Mouse (Mus musculus): ENCODE data around the gene Rps9. TPM values are rescaled to one million over a fixed set of nuclear protein-coding genes. Genes with fewer than 3 reads are reported as not detected.
A peak's percentile ranks its signal among the peaks of the same experiment; 100 is the strongest.
"Not testable (repeated sequence)": the region's sequence is repeated elsewhere in the genome, so short reads cannot be mapped to it uniquely, and the experiment has no call there.

The Rps9 gene
- polyA plus RNA-seq, 1 experiment from 2014 or later = 1,498 TPM

DNA sequence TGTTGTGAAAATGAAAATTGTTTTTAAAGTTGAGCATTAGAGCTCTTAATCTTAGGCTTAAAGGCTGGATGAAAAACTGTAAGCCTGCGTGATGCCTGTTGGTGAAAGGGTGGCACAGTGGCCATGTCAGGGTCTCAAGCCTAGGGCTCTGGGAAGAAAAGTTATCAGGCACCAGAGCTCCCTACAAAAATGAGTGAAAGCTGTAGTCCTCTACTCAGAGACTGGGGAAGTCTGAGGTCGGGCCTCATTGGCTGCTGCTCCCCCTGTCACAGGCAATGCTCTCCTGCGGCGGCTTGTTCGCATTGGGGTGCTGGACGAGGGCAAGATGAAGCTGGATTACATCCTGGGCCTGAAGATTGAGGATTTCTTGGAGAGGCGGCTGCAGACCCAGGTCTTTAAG lies 1.7 kb downstream of the Rps9 start:
- WGBS = under 1% methylated on average over 7 of the region's 7 CpGs
- Histone ChIP-seq H3K9ac (peak overlapping the region; percentile 93), H3K4me1 (peaks cover 14% of the 10 kb centered on the region), H3K27ac (peak overlapping the region; percentile 72), H3K4me3 (peak overlapping the region; percentile 86), H3K36me3 (peaks cover 42% of the 10 kb centered on the region), H3K4me2 (replicated peaks) (peak overlapping the region; percentile 96)
- ATAC-seq (ENCODE audit: low FRiP score, low read depth); H3K9me3 ChIP-seq; H3K27me3 ChIP-seq: not testable (repeated sequence)

DNA sequence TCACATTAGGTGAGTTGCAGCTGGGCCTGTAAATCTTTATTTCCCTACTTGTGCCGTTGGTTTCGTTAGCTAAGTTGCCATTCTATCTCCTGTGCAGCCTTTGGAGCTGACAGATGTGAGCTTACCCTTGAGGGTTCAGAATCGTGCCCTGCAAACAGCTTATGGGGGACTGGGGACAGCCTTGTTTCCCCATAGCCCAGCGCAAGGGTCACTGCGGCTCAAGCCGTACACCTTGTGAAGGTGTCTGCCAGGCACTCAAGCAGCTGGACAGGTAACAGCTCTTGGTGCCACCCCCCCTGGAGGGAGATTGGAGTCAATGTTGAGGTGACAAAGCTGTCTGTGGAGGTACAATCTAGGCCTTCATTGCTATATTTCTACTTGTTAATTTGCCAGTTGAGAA lies 2.1 kb downstream of the Rps9 start:
- H3K4me3 ChIP-seq = peak overlapping the region; percentile 86
- peaks cover 37% of the 10 kb centered on the region for H3K36me3 ChIP-seq
- no peaks in the 10 kb centered on the region for H3K9me3 ChIP-seq
- no peaks in the 10 kb centered on the region for H3K27me3 ChIP-seq
- WGBS = 22% methylated on average over 6 of the region's 6 CpGs
- ATAC-seq (ENCODE audit: low FRiP score, low read depth) = no peak
- H3K4me1 ChIP-seq = peaks cover 14% of the 10 kb centered on the region
- H3K9ac ChIP-seq = peak overlapping the region; percentile 93
- peak overlapping the region; percentile 4; the same call in 1 of the 2 replicates for H3K27ac ChIP-seq
- peak overlapping the region; percentile 96 for H3K4me2 ChIP-seq (replicated peaks)

DNA sequence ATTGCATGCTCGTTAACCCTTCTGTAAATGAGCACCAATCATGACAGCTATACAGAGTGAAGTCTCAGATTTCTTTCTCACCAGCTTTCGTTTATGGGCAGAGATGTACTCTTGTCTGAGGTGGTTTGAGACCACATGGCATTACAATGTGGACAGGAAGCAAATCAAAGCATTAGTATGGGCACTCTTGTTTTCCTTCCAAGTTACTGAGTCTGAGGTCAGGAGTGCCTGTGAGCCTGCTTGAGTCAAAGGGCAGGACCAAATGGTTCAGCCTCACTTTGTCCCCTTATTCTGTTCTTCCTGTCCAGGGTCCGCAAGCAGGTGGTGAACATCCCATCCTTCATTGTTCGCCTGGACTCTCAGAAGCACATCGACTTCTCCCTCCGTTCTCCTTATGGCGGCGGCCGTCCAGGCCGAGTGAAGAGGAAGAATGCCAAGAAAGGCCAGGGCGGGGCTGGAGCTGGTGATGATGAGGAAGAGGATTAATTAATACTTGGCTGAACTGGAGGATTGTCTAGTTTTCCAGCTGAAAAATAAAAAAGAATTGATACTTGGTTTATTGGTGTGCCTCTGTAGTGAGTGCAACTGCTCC lies 2.6 kb downstream of the Rps9 start:
- Histone ChIP-seq H3K9ac (peak overlapping the region; percentile 93), H3K4me2 (replicated peaks) (peak overlapping the region; percentile 96), H3K4me1 (peaks cover 14% of the 10 kb centered on the region), H3K4me3 (peak overlapping the region; percentile 86), H3K9me3 (no peaks in the 10 kb centered on the region), H3K36me3 (peaks cover 32% of the 10 kb centered on the region), H3K27ac (peak overlapping the region; percentile 4; the same call in 1 of the 2 replicates), H3K27me3 (no peaks in the 10 kb centered on the region)
- ATAC-seq (ENCODE audit: low FRiP score, low read depth) = no peak
- WGBS = 60% methylated on average over 11 of the region's 11 CpGs

- Histone ChIP-seq H3K4me1 (peaks cover 14% of the 10 kb centered on the region), H3K4me3 (no peak overlapping the region), H3K9ac (peak overlapping the region; percentile 39; the same call in 1 of the 2 replicates)
Observed at GRCm38 (mm10) chr7:3707027-3707426, 3.2 kb downstream of the Rps9 start.

DNA sequence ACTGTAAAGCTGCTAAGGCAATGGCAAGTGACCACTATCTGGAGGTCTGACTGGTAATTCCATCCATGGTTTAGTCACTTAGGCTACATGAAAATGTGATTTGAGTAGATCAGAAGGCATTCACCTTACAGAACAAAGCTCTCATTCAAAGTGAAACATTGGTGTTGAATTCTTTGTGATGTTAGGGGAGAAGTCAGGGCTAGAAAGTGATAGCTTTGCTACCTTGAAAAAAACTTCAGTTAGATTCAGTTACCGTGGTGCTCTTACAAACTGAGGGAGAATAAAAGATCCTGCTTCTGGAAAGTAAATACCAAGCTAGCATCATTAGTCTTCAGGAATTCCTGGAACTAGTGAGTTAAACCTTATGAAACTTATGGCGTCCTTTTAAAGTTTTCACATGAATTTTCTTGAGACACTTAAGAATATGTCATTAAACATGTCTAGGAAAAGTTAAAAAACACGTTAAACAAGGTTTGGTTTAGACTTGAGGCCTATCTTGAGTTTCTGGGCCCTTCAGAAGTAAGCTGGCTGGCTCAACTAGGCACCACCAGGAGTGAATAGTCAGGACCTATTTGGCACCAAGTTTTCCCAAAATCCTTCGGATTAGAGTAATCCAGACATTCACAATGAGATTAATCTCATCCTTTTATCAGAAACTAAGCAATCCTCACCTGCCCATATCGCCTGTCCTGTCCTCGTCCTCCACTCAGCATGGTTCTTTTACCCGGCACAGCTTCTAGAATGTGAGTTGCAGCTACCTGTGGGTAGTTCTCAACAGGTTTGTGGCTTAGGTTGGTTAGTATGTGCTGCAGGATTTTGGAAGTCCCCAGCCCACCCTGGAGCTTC lies 4.0 kb downstream of the Rps9 start:
- Histone ChIP-seq H3K36me3 (peaks cover 30% of the 10 kb centered on the region), H3K9me3 (no peaks in the 10 kb centered on the region), H3K4me1 (peaks cover 14% of the 10 kb centered on the region), H3K4me3 (no peak overlapping the region), H3K27me3 (no peaks in the 10 kb centered on the region), H3K4me2 (replicated peaks) (no peak overlapping the region), H3K9ac (no peak overlapping the region), H3K27ac (no peak overlapping the region)
- ATAC-seq (ENCODE audit: low FRiP score, low read depth) = no peak
- WGBS = 28% methylated on average over 7 of the region's 7 CpGs

More at GRCm38 (mm10) chr7:3707027-3707426, 3.2 kb downstream of the Rps9 start:
- Histone ChIP-seq H3K4me2 (replicated peaks) (peak overlapping the region; percentile 96), H3K9me3 (no peaks in the 10 kb centered on the region), H3K36me3 (peaks cover 30% of the 10 kb centered on the region), H3K27ac (no peak overlapping the region), H3K27me3 (no peaks in the 10 kb centered on the region)
- WGBS = 74% methylated on average over 4 of the region's 4 CpGs
- ATAC-seq (ENCODE audit: low FRiP score, low read depth) = no peak

DNA sequence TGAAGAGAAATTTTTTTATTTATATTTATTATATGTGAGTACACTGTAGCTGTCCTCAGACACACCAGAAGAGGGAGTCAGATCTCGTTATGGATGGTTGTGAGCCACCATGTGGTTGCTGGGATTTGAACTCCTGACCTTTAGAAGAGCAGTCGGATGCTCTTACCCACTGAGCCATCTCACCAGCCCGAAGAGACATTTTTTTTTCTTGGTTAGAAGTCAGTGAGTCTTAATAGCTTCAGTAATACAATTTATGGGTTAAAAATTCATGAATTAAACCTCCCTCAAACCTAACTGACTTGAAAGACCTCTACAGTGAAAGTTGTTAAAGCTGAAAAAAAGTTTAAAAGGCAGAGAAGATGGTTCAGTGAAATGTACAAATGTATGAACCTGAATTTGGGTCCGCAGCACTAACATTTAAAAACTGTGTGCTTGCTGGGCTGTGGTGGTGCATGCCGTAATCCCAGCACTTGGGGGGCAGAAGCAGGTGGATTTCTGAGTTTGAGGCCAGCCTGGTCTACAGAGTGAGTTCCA lies 4.7 kb downstream of the Rps9 start:
- not testable (repeated sequence) for H3K27ac ChIP-seq; H3K9me3 ChIP-seq; H3K9ac ChIP-seq; ATAC-seq (ENCODE audit: low FRiP score, low read depth); H3K27me3 ChIP-seq; H3K4me2 ChIP-seq (replicated peaks); H3K4me3 ChIP-seq
- whole genome bisulfite sequencing = 30% methylated on average over 5 of the region's 5 CpGs
- Histone ChIP-seq H3K4me1 (peaks cover 14% of the 10 kb centered on the region), H3K36me3 (peaks cover 30% of the 10 kb centered on the region)

DNA sequence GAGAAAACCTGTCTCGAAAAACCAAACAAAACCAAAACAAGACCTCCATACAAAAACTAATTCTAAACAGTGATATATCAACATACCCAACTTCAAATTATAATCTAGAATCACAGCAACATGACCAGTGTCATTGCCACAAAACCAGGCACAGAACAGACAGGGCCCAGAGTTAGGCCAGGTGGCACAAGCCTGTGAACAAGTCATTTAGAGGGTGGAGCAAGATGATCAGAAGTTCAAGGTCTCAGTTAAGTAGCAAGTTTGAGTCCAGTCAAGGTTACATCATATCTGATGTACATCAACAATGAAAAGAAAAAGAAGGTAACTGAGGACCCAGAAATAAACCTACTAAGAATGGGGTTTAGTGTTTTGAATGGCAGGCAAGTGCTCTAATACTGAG lies 5.2 kb downstream of the Rps9 start:
- H3K9ac ChIP-seq = no peak overlapping the region
- no peak overlapping the region for H3K4me3 ChIP-seq
- no peak overlapping the region for H3K4me2 ChIP-seq (replicated peaks)
- no peak overlapping the region for H3K27ac ChIP-seq
- H3K36me3 ChIP-seq = peaks cover 30% of the 10 kb centered on the region
- H3K27me3 ChIP-seq = no peaks in the 10 kb centered on the region
- WGBS = 76% methylated on average over 1 of the region's 1 CpGs
- ATAC-seq (ENCODE audit: low FRiP score, low read depth) = no peak
- H3K9me3 ChIP-seq = no peaks in the 10 kb centered on the region
- peaks cover 14% of the 10 kb centered on the region for H3K4me1 ChIP-seq

GRCm38 (mm10) chr7:3712264-3712942 lies 8.6 kb downstream of the Rps9 start:
- H3K27ac ChIP-seq = no peak overlapping the region
- H3K4me3 ChIP-seq = no peak overlapping the region
- 34% methylated on average over 5 of the region's 5 CpGs for WGBS
- H3K36me3 ChIP-seq = peaks cover 9% of the 10 kb centered on the region
- H3K4me1 ChIP-seq = no peaks in the 10 kb centered on the region
- H3K4me2 ChIP-seq (replicated peaks) = no peak overlapping the region
- no peak for ATAC-seq (ENCODE audit: low FRiP score, low read depth)
- H3K9ac ChIP-seq = no peak overlapping the region
- H3K27me3 ChIP-seq = no peaks in the 10 kb centered on the region
- H3K9me3 ChIP-seq = no peaks in the 10 kb centered on the region

DNA sequence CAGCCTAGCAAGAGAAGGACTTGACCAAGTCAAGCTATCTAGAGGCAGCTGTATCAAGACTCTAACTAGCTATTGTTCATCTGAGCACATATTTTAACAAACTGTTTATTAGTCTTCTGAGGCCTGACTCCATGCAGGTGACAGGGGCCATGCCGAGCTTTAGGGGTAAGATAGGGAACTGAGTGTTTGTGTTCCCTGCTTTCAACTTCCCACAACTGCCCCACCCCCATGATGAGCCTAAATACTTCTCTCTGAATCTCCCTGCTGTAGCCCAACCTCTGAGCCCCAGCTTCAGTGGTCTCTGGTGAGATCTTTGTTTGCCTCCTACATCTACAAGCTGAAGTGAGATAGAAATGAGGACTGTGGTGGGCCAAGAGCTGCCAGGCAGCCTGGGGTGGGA lies 11.5 kb downstream of the Rps9 start:
- no peak overlapping the region for H3K9ac ChIP-seq
- no peaks in the 10 kb centered on the region for H3K4me1 ChIP-seq
- H3K9me3 ChIP-seq = no peaks in the 10 kb centered on the region
- H3K36me3 ChIP-seq = no peaks in the 10 kb centered on the region
- no peak for ATAC-seq (ENCODE audit: low FRiP score, low read depth)
- H3K27ac ChIP-seq = no peak overlapping the region
- H3K27me3 ChIP-seq = no peaks in the 10 kb centered on the region
- no peak overlapping the region for H3K4me2 ChIP-seq (replicated peaks)
- H3K4me3 ChIP-seq = no peak overlapping the region
- 56% methylated on average over 1 of the region's 1 CpGs for WGBS

- not testable (repeated sequence) for ATAC-seq (ENCODE audit: low FRiP score, low read depth); H3K9me3 ChIP-seq; H3K4me3 ChIP-seq; H3K9ac ChIP-seq; H3K36me3 ChIP-seq; H3K27ac ChIP-seq; H3K27me3 ChIP-seq; H3K4me1 ChIP-seq; H3K4me2 ChIP-seq (replicated peaks)
- 11% methylated on average over 1 of the region's 3 CpGs for WGBS
Observed at GRCm38 (mm10) chr7:3720268-3720667, 16.5 kb downstream of the Rps9 start, which contains the start of gene Pirb. Gene Pirb (minus strand): TSS chr7:3720391.

DNA sequence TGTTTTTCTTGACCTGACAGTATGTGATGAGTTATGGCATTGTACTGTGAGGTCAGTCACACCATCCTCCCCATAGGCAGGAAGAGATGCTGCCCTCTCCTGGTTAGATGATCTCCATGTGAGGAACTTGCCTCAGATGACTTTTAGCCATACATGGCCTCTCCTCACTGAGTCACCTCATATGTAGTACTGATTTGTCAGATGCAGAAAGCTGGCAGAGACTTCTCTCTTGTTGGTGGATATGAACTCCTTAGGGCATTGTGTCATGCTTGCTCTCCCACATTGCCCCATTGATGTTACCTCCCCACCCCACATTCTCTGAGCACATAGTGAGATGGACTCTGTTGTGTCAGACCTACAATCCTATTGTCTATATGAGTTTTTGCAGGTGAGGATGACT lies 21.7 kb downstream of the Rps9 start:
- not testable (repeated sequence) for H3K4me2 ChIP-seq (replicated peaks); H3K4me1 ChIP-seq; ATAC-seq (ENCODE audit: low FRiP score, low read depth); H3K27ac ChIP-seq; H3K9ac ChIP-seq; H3K27me3 ChIP-seq; H3K9me3 ChIP-seq; H3K4me3 ChIP-seq; H3K36me3 ChIP-seq

DNA sequence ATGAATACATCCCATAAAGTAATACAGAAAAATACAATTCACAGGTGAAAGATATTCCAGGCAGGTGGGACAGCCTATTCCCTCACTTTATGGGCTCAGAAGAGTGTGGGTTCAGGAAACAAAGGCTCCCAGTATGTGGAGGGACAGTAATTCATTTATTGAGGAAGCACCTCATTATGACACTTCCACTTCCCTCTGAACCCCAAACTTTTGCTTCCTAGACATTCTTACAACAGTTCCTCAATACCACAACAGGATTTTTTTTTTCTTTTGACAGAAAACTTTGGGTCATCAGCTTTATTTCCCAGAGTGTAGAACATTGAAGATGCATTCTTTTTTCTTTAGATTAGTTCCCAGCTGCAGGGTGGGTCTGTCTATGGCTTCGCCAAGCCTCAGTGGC lies 28.9 kb downstream of the Rps9 start:
- H3K4me3 ChIP-seq; H3K9me3 ChIP-seq; H3K27ac ChIP-seq; ATAC-seq (ENCODE audit: low FRiP score, low read depth); H3K36me3 ChIP-seq; H3K27me3 ChIP-seq; H3K4me2 ChIP-seq (replicated peaks); H3K4me1 ChIP-seq; H3K9ac ChIP-seq: not testable (repeated sequence)
- WGBS = no CpG with 5 or more reads among the region's 1 CpGs

All from limb, embryonic 13.5 days (tissue).